Mouse (Mus musculus) CH12.LX (cell line): ENCODE measurements at regions not wholly inside any gene's neighbourhood (a gene's known extent, or its start where the extent isn't known, plus 50 kb on each side); places are given as distances from the start of the nearest gene placed in this dataset.

Source experiments
- CTCF ChIP-seq, 2 experiments: IDR thresholded peaks in 1 of 2; conservative IDR thresholded peaks in 1 of 2; 2 replicates each; pipeline ENCODE4 v1.5.1; 2011 to 2012; ENCODE audit warnings: low read depth in 2 of 2, low read length in 2 of 2, improper control_type of control experiment in 1 of 2, inconsistent platforms in 1 of 2, mild to moderate bottlenecking in 1 of 2, moderate library complexity in 1 of 2
- MAX ChIP-seq: IDR thresholded peaks from 2 replicates; pipeline ENCODE4 v1.6.1; 2011; ENCODE audit warnings: low read length, improper control_type of control experiment
- MEF2A ChIP-seq: IDR thresholded peaks from 2 replicates; pipeline ENCODE4 v1.6.1; 2014; ENCODE audit warnings: low read depth, mild to moderate bottlenecking, inconsistent platforms, low read length, improper control_type of control experiment, borderline replicate concordance
- NRF1 ChIP-seq: IDR thresholded peaks from 2 replicates; pipeline ENCODE4 v1.6.1; 2014; ENCODE audit warnings: low read depth, mild to moderate bottlenecking, inconsistent platforms, low read length, improper control_type of control experiment, moderate library complexity
- PAX5 ChIP-seq: IDR thresholded peaks from 2 replicates; pipeline ENCODE4 v1.6.1; 2012; ENCODE audit warnings: low read length, inconsistent platforms, mixed read lengths
- POLR2A ChIP-seq: IDR thresholded peaks from 2 replicates; pipeline ENCODE4 v1.6.1; 2011; ENCODE audit warnings: low read depth, mild to moderate bottlenecking, improper control_type of control experiment, low read length
- TCF12 ChIP-seq: IDR thresholded peaks from 2 replicates; pipeline ENCODE4 v1.6.1; 2014; ENCODE audit warnings: low read depth, mild to moderate bottlenecking, inconsistent platforms, low read length, improper control_type of control experiment
- USF2 ChIP-seq: conservative IDR thresholded peaks from 2 replicates; pipeline ENCODE4 v1.6.1; 2011; ENCODE audit warnings: low read depth, low read length, improper control_type of control experiment

DNA sequence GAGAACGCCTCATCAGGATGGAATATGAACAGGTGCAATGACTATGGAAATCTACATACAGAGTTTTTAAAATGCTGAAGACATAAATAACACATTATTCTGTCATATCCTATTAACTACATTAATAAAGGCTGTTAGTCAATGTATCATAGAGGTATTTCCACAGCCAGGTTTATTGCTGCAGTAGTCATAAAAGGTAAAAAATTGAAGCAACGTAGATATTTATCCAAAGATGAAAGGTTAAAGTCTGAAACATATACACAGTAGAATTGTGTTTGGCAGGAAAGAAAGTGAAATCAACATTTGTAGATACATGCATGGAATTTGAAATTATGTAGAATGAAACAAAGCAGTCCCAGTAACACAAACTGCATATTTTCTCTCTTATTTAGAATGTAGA is 543.1 kb upstream of the Pou3f2 start:
- no peak for TF ChIP-seq CTCF (conservative IDR thresholded peaks at IDR 0.05 in 1 of 2, IDR thresholded peaks at IDR 0.05 in 1 of 2; ENCODE audit: low read depth in 2 of 2, low read length in 2 of 2)
- TF ChIP-seq POLR2A = no peak
- TF ChIP-seq TCF12 = no peak
- TF ChIP-seq NRF1 = no peak
- no peak for TF ChIP-seq MEF2A
- no peak for TF ChIP-seq MAX
- TF ChIP-seq PAX5 = no peak
- no peak for TF ChIP-seq USF2
